Mouse (Mus musculus): ENCODE measurements around the gene Moxd1.
"Not testable (repeated sequence)": the region's sequence is repeated elsewhere in the genome, so short reads cannot be mapped to it uniquely, and the experiment has no call there.

The Moxd1 gene

GRCm38 (mm10) chr10:24276211-24276610 is 52.9 kb downstream of the Moxd1 start:
- DNase-seq, result no peak

DNA sequence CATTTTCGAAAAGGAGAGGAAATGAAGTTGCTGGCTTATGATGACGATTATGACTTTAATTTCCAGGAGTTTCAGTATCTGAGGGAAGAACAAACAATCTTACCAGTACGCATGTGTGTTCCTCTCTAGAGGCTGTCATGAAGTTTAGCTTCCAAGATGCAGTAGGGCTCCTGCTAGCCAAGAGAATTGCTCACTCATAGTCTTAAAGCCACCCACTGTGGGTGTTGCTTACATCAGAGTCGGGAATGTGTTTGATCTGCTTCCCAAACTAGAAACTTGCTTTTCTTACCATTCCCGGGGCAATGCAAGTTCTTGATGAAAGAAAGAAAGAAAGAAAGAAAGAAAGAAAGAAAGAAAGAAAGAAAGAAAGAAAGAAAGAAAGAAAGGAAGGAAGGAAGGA is 59.3 kb downstream of the Moxd1 start:
- no peak for DNase-seq

DNA sequence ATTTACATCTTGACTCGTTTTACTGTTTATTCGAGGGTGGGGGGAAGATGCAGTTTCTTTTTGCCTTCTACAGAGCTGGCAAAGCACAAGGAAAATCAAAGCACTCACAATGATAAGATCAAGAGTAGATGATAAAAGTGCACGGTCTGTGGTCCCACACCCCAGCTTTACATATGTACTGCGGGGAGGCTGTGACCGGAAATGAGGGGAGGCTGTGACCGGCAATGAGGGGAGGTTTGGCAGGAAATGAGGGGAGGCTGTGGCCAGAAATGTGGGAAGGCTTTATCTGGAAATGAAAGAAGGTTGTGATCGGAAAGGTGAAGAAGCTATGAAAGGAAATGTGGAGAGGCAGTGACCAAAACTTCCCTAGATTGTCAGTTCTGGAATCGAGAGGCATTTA is 68.3 kb downstream of the Moxd1 start:
- DNase-seq, result no peak

DNA sequence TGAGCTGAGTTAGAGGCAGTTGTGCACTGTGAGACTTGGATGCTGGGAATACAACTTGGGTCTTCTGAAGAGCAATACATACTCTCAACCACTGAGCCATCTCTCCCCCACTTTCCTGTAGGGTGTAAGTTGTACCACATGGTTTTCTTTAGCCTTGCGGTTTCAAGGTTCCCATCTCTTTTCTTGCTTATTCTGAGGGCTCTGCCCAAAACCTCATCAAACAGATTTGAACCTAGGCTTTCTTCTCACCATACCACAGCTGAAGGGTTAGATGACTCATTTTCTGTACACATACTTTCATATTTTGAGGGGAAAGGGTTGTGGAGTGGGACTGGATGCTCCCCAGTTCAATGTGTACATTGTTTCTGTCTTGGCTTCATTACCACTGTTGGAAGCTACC is 69.4 kb downstream of the Moxd1 start:
- DNase-seq, result no peak

GRCm38 (mm10) chr10:24296608-24297007 is 73.3 kb downstream of the Moxd1 start:
- no peak for DNase-seq

DNA sequence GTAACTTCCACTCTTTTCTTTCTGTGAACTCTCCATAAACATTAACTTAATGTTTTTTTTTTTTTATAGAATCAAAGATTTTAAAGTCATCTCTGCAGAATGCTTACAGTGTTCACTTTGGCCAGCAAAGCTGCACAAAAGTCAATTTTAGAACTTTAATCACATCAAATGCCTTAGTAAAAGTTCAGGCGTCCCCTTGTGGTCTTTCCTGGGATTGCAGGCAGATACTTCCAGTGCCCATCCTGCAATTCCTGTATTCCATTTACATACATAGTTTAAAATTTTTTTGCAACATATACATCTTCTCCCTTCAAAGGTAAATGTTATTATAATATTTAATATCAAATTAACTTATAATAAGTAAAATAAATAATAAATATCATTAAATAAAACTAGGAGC is 74.5 kb downstream of the Moxd1 start:
- DNase-seq, result peak; percentile 6 to 21

GRCm38 (mm10) chr10:24298260-24299244 is 75.2 kb downstream of the Moxd1 start:
- DNase-seq, result peak; percentile 11 to 46

GRCm38 (mm10) chr10:24312191-24312611 is 88.9 kb downstream of the Moxd1 start:
- DNase-seq, result peak; percentile 70 to 78

GRCm38 (mm10) chr10:24317126-24317836 is 94.0 kb downstream of the Moxd1 start:
- DNase-seq, result peak; percentile 46 to 64

DNA sequence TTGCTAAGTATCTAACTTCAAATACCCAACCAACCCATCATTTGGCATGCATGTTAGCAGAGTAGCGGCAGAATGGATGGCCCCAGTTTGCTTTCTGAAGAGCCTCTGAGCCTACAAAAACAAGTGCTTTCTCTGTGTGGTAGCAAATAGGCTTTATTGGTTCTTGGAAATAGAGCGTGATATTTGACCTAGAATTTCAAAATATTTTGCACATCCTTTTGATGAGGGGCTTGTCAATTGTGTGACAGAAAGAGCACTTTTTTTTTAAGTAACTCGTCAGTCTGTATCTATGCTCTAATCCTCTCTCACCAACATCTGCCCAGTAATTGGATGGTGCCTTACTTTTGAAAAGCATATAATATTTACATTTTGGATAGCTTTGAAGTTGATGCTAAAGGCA is 97.0 kb downstream of the Moxd1 start:
- no peak for DNase-seq

DNA sequence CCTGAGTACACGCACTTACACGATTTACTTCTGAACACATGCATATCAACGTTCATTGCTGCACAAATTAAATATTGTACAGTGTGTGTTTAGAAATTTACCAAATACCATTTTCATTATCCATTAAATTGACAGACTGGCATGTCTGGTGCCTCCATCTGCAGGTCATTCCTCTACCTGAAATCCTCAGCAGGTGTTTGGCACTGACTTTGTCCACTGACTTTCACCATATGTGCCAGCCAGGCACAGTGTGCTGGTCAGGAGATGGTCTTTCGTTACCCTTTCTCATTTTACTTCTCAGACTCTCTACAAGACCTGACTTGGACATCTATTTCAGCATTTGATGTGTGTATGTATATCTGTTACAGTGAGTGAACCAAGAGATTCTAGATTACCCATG is 99.7 kb downstream of the Moxd1 start:
- DNase-seq, result no peak

GRCm38 (mm10) chr10:24327265-24327664 is 103.9 kb downstream of the Moxd1 start:
- DNase-seq, result not testable (repeated sequence)

DNA sequence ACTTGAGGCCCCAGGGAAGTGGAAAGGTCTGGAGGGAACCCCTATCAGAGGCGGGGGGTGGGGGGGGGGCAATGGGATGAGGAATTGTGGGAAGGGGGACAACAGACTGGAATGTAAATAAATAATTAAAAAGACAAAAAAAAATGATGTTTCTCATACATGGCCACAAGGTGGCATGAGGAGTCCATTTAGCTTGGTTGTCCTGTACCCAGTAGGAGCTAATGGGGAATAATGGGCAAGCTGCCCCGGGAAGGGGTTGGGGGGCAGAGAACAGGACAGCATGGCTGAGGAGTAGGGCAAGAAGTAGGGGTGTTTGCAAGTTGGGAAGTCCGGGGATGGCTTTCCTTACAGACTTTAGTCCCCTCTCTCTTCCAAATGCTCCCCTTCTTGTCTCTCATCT is 109.5 kb downstream of the Moxd1 start:
- DNase-seq, result no peak

DNA sequence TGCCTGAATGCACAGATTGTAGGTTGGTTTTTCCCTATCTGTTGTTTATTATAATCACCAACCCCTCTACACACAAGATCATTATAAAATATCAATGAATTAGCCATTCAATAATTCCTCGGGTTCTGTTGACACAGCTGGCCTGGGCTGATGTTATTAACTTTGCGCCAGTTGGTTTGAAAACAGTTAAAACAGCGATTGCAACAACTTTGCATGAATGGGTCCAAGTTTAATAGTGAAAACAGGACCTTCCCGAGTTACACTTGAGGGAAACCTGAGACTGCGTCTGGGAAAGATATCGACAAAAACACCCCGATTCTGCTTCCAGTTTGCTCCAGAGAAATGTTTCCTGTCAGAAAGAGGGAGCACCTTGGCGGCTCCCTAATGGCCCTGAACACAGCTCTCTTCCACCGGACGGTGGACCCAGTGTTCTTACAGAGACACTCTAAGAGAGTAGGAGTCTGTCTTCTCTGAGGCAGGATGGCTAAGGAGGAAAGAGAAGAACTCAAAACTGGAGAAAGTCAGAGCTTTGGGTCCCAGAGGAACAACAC is 116.4 kb downstream of the Moxd1 start:
- no peak for DNase-seq

DNA sequence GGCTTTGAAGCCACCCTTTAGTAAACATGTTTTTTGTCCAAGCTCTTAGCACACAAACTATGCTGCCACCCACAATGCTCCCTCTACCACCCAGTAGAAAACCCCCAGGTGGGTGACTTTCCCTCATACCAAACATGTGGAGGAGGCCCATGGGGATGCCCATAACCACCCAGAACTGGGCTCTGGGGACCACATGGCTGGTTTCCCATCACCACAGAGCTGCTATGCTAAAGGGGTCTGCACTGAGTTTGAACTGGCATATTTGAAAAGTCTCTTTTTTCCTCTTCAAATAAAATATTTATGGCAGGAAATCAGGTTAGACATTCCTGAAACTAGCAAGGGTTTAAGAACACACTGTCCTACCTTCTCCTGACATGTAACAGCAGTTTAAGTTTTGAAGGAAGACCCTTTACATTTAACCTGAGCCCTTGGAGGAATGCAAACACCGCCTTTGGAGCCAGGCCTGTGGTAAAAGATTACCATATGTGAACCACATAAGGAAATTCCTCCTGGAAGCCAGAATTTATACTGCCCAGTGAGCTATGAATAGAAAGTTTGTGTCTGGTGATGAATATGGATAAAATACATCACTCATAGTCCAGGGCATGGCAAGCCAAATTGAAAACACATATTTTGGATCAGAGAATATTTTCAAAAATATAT is 117.4 kb downstream of the Moxd1 start:
- DNase-seq, result no peak

DNA sequence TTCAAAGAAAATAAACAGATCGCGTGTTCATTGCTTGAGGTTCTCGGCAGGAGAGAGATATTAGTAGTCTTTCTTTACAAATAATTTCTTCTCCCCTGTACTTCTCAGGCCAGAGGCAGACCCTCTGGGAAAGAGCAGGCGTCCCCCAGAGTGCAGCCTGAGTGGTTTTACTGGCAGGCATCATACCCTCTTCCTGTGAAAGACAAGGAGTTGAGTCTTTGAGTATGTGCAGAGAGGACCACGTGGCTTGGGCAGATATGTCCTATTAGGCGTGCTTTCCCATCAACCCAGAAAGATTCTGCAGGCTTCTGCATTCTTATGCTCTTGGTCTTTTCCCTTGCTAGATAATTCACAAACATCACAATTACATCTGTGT is 117.9 kb downstream of the Moxd1 start:
- DNase-seq, result no peak

DNA sequence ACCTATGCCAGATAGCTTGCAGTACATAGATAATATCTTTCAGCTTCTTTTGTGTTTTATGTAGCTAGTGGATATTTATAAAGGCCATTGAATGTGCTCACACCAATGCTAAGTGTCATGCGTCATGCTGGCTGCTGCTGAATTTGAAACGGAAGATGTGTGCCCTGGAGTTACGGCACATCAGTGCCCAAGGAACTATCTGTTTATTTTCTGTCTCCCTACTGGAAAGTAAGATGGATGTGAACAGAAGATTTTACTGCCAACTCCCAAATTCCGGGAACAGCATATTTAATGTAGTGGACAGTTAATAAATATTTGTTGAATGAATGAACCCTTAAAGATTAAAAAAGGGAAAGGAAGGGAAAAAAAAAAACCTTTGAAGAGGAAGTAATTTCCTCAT is 119.8 kb downstream of the Moxd1 start:
- DNase-seq, result peak in 1 of 2 experiments; percentile 5
